Mouse (Mus musculus) C2C12 (cell line): ENCODE measurements around the gene Gdf1. TPM values are rescaled to one million over a fixed set of nuclear protein-coding genes. Genes with fewer than 3 reads are reported as not detected.
A peak's percentile ranks its signal among the peaks of the same experiment; 100 is the strongest.

Experiments
- H3K27me3 ChIP-seq: one replicate; pipeline ENCODE4 v1.6.1; 2011; ENCODE audit not compliant: control insufficient read depth, insufficient read depth, insufficient read length
- H3K36me3 ChIP-seq: one replicate; pipeline ENCODE4 v1.6.1; 2011; ENCODE audit not compliant: control insufficient read depth, insufficient read depth
- H3K4me3 ChIP-seq: one replicate; pipeline ENCODE4 v1.5.1; 2011; ENCODE audit warnings: mild to moderate bottlenecking, control low read depth; ENCODE audit not compliant: poor library complexity, insufficient read depth, severe bottlenecking
- H3K79me2 ChIP-seq: one replicate; pipeline ENCODE4 v1.6.1; 2011; ENCODE audit not compliant: control insufficient read depth, insufficient read depth
- H3K79me3 ChIP-seq: one replicate; pipeline ENCODE4 v1.6.1; 2011; ENCODE audit warnings: low read depth, control low read depth
- H3ac ChIP-seq: one replicate; pipeline ENCODE3; 2011; ENCODE audit warnings: low read depth; ENCODE audit not compliant: control insufficient read depth, insufficient read length
- CEBPB ChIP-seq: IDR thresholded peaks from one replicate; pipeline ENCODE4 v1.6.1; 2011; ENCODE audit warnings: low read depth, mild to moderate bottlenecking, control low read depth, moderate library complexity
- CTCF ChIP-seq: IDR thresholded peaks from one replicate; pipeline ENCODE4 v1.5.1; 2011; ENCODE audit not compliant: control insufficient read depth, insufficient read depth, insufficient read length
- FOSL1 ChIP-seq: IDR thresholded peaks from one replicate; pipeline ENCODE4 v1.8.0; 2011; ENCODE audit warnings: mild to moderate bottlenecking, low read length; ENCODE audit not compliant: poor library complexity, insufficient read depth, severe bottlenecking
- MAX ChIP-seq: IDR thresholded peaks from one replicate; pipeline ENCODE4 v1.6.1; 2011; ENCODE audit warnings: mild to moderate bottlenecking, control low read depth
- MYOD1 ChIP-seq: IDR thresholded peaks from one replicate; pipeline ENCODE4 v1.6.1; 2011; ENCODE audit warnings: low read depth; ENCODE audit not compliant: control insufficient read depth, insufficient read length
- MYOG ChIP-seq: IDR thresholded peaks from one replicate; pipeline ENCODE4 v1.6.1; 2011; ENCODE audit not compliant: control insufficient read depth, insufficient read length; ENCODE audit errors: extremely low read depth
- USF1 ChIP-seq: IDR thresholded peaks from one replicate; pipeline ENCODE4 v1.6.1; 2011; ENCODE audit warnings: low read depth, mild to moderate bottlenecking, control low read depth, moderate library complexity
- long read RNA-seq, 2 experiments: library from polyadenylated mRNA; unstranded; transcript quantifications; one replicate each; pipeline ENCODE4 v2.0.0; 2019 to 2020
- polyA plus RNA-seq: library from polyadenylated mRNA; unstranded; fragments of >200 nt; fragmentation: generic; extraction: Trizol; gene quantifications from one replicate; pipeline ENCODE4 v1.2.1, GENCODE M21; 2012; ENCODE audit warnings: missing spikeins

Gene Gdf1
- polyA plus RNA-seq = 0.16 TPM
- long read RNA-seq, experiment 1 = 0 reads
- long read RNA-seq, experiment 2 = 0 reads

- TF ChIP-seq MAX = no peak
- no peak for TF ChIP-seq FOSL1
- TF ChIP-seq CTCF = no peak
- TF ChIP-seq USF1 = no peak
- TF ChIP-seq MYOD1 = no peak
- TF ChIP-seq MYOG = no peak
- TF ChIP-seq CEBPB = no peak
- Histone ChIP-seq H3K4me3 (no peak within 1 kb of the TSS), H3K36me3 (peaks cover 35% of the 10 kb centered on the region), H3ac (no peak within 1 kb of the TSS), H3K79me3 (no peaks in the 10 kb centered on the region), H3K27me3 (no peaks in the 10 kb centered on the region), H3K79me2 (no peaks in the 10 kb centered on the region)
Measured at GRCm38 (mm10) chr8:70329124-70329834, at the start of gene Gdf1. Gene Gdf1, plus strand, starts transcription at chr8:70329817.

GRCm38 (mm10) chr8:70281001-70281400, 48.6 kb upstream of the Gdf1 start:
- H3K36me3 ChIP-seq = peaks cover 8% of the 10 kb centered on the region
- H3ac ChIP-seq = no peak overlapping the region
- TF ChIP-seq CTCF (no peak), MAX (no peak), MYOG (no peak), FOSL1 (no peak), MYOD1 (no peak), USF1 (no peak), CEBPB (no peak)
- peaks cover 32% of the 10 kb centered on the region for H3K79me2 ChIP-seq
- peaks cover 14% of the 10 kb centered on the region for H3K79me3 ChIP-seq
- H3K4me3 ChIP-seq = no peak overlapping the region
- no peaks in the 10 kb centered on the region for H3K27me3 ChIP-seq

GRCm38 (mm10) chr8:70282603-70283135, 46.9 kb upstream of the Gdf1 start, which contains the start of gene Homer3:
Gene Homer3, plus strand, starts transcription at chr8:70282827.
- H3K4me3 ChIP-seq = peak within 1 kb of the TSS; percentile 79
- H3K79me2 ChIP-seq = peaks cover 37% of the 10 kb centered on the region
- TF ChIP-seq CEBPB (no peak), MYOD1 (no peak), MAX (no peak), CTCF (peak; percentile 94)
- peaks cover 24% of the 10 kb centered on the region for H3K36me3 ChIP-seq
- H3ac ChIP-seq = peak within 1 kb of the TSS; percentile 97
- peaks cover 17% of the 10 kb centered on the region for H3K79me3 ChIP-seq
- no peaks in the 10 kb centered on the region for H3K27me3 ChIP-seq

- H3ac ChIP-seq = peak overlapping the region; percentile 97
Measured at GRCm38 (mm10) chr8:70283136-70284077, 46.2 kb upstream of the Gdf1 start.

GRCm38 (mm10) chr8:70284421-70284820, 45.2 kb upstream of the Gdf1 start:
- Histone ChIP-seq H3K36me3 (peaks cover 27% of the 10 kb centered on the region), H3K79me3 (peaks cover 17% of the 10 kb centered on the region), H3ac (no peak overlapping the region), H3K27me3 (no peaks in the 10 kb centered on the region), H3K79me2 (peaks cover 37% of the 10 kb centered on the region), H3K4me3 (no peak overlapping the region)
- no peak for TF ChIP-seq CEBPB
- TF ChIP-seq CTCF = no peak
- TF ChIP-seq MYOD1 = no peak
- no peak for TF ChIP-seq FOSL1
- TF ChIP-seq USF1 = no peak
- no peak for TF ChIP-seq MAX
- no peak for TF ChIP-seq MYOG

More at GRCm38 (mm10) chr8:70283136-70284077, 46.2 kb upstream of the Gdf1 start:
- H3K27me3 ChIP-seq = no peaks in the 10 kb centered on the region
- peaks cover 17% of the 10 kb centered on the region for H3K79me3 ChIP-seq
- H3K79me2 ChIP-seq = peaks cover 37% of the 10 kb centered on the region
- no peak for TF ChIP-seq MYOG
- no peak for TF ChIP-seq MAX
- TF ChIP-seq MYOD1 = no peak
- no peak for TF ChIP-seq FOSL1
- TF ChIP-seq USF1 = no peak
- no peak for TF ChIP-seq CEBPB
- TF ChIP-seq CTCF = no peak
- peak overlapping the region; percentile 79 for H3K4me3 ChIP-seq
- H3K36me3 ChIP-seq = peaks cover 26% of the 10 kb centered on the region

GRCm38 (mm10) chr8:70285304-70285703, 44.3 kb upstream of the Gdf1 start:
- H3K27me3 ChIP-seq = no peaks in the 10 kb centered on the region
- no peak overlapping the region for H3K4me3 ChIP-seq
- peaks cover 17% of the 10 kb centered on the region for H3K79me3 ChIP-seq
- H3K79me2 ChIP-seq = peaks cover 37% of the 10 kb centered on the region
- H3K36me3 ChIP-seq = peaks cover 31% of the 10 kb centered on the region
- TF ChIP-seq MYOD1 = no peak
- TF ChIP-seq USF1 = no peak
- TF ChIP-seq MAX = no peak
- TF ChIP-seq CEBPB = no peak
- H3ac ChIP-seq = no peak overlapping the region
